22 mouse cellular contexts compared by ENCODE assay signal in genomic region chr12:111892981-111893380, GRCm38 (mm10). TPM values are rescaled to one million over a fixed set of nuclear protein-coding genes. Genes with fewer than 3 reads are reported as not detected.
DNase-seq lines count a peak whose midpoint lies in the region; ATAC-seq and TF ChIP-seq lines count a peak whose summit lies in the region.
"Had no signal": no experiment of that assay in that cellular context is flagged by ENCODE, and none has a peak within 500 bp of the region (broad histone marks: within the 10 kb centered on the region; RNA-seq: fewer than 3 reads in every experiment).

No protein-coding gene starts in this region.

- H3K27me3 ChIP-seq in heart, adult 2 months (ENCODE audit: control insufficient read depth, insufficient read depth, low read length) = no peaks in the 10 kb centered on the region
- no peaks in the 10 kb centered on the region for H3K27me3 ChIP-seq in heart, embryonic 12.5 days (replicated peaks)
- no peaks in the 10 kb centered on the region for H3K27me3 ChIP-seq in heart, embryonic 15.5 days
- H3K27me3 ChIP-seq in midbrain, embryonic 16.5 days (ENCODE audit: control insufficient read depth, insufficient read depth, low read depth, low read length) = no peaks in the 10 kb centered on the region
- no peaks in the 10 kb centered on the region for H3K27me3 ChIP-seq in midbrain, embryonic 10.5 days (ENCODE audit: low read depth, poor library complexity, severe bottlenecking)
- H3K27me3 ChIP-seq: embryonic facial prominence, embryonic 12.5 days; embryonic facial prominence, embryonic 15.5 days; hindbrain, embryonic 12.5 days; hindbrain, embryonic 15.5 days had no signal

- no peak for TF ChIP-seq CTCF in heart, adult 2 months (IDR thresholded peaks at IDR 0.05)

- 96% methylated on average over 1 of the region's 1 CpGs for WGBS in heart, adult 2 months
- WGBS in heart, embryonic 12.5 days = 93% methylated on average over 1 of the region's 1 CpGs
- WGBS in heart, embryonic 15.5 days = 83% methylated on average over 1 of the region's 1 CpGs
- 86% methylated on average over 1 of the region's 1 CpGs for WGBS in midbrain, embryonic 16.5 days
- 97% methylated on average over 1 of the region's 1 CpGs for WGBS in midbrain, embryonic 10.5 days

- no peak for TF ChIP-seq POLR2A in heart, adult 2 months (IDR thresholded peaks at IDR 0.05; ENCODE audit: insufficient read depth, low read depth, low read length)

- peaks cover 44% of the 10 kb centered on the region for H3K4me1 ChIP-seq in heart, adult 2 months (ENCODE audit: control insufficient read depth, insufficient read depth, low read length)
- peaks cover 55% of the 10 kb centered on the region for H3K4me1 ChIP-seq in heart, embryonic 12.5 days (replicated peaks)
- H3K4me1 ChIP-seq in heart, embryonic 15.5 days (replicated peaks) = peaks cover 52% of the 10 kb centered on the region
- H3K4me1 ChIP-seq in midbrain, embryonic 16.5 days (ENCODE audit: control insufficient read depth, insufficient read depth, low read length) = no peaks in the 10 kb centered on the region
- H3K4me1 ChIP-seq in midbrain, embryonic 10.5 days = peaks cover 6% of the 10 kb centered on the region
- H3K4me1 ChIP-seq: embryonic facial prominence, embryonic 12.5 days had no signal

- H3K4me3 ChIP-seq in heart, adult 2 months = no peak overlapping the region
- H3K4me3 ChIP-seq in heart, embryonic 12.5 days = no peak overlapping the region
- no peak overlapping the region for H3K4me3 ChIP-seq in heart, embryonic 15.5 days
- no peak overlapping the region for H3K4me3 ChIP-seq in midbrain, embryonic 16.5 days (ENCODE audit: low read depth, low read length)
- no peak overlapping the region for H3K4me3 ChIP-seq in midbrain, embryonic 10.5 days
- H3K4me3 ChIP-seq: embryonic facial prominence, embryonic 12.5 days; embryonic facial prominence, embryonic 15.5 days; hindbrain, embryonic 12.5 days; hindbrain, embryonic 15.5 days had no signal

- H3K4me2 ChIP-seq in heart, embryonic 12.5 days = no peak overlapping the region
- H3K4me2 ChIP-seq in heart, embryonic 15.5 days = no peak overlapping the region
- H3K4me2 ChIP-seq in midbrain, embryonic 16.5 days (ENCODE audit: low read length) = no peak overlapping the region
- H3K4me2 ChIP-seq: embryonic facial prominence, embryonic 12.5 days; embryonic facial prominence, embryonic 15.5 days; heart, embryonic 11.5 days; hindbrain, embryonic 12.5 days; hindbrain, embryonic 15.5 days had no signal

- peaks cover 18% of the 10 kb centered on the region for H3K36me3 ChIP-seq in heart, adult 2 months (ENCODE audit: control insufficient read depth, insufficient read depth, low read length)
- H3K36me3 ChIP-seq in heart, embryonic 12.5 days = no peaks in the 10 kb centered on the region
- H3K36me3 ChIP-seq in heart, embryonic 15.5 days = no peaks in the 10 kb centered on the region
- no peaks in the 10 kb centered on the region for H3K36me3 ChIP-seq in midbrain, embryonic 16.5 days (ENCODE audit: control insufficient read depth, insufficient read depth, low read length)
- H3K36me3 ChIP-seq in midbrain, embryonic 10.5 days = no peaks in the 10 kb centered on the region
- H3K36me3 ChIP-seq: embryonic facial prominence, embryonic 12.5 days; embryonic facial prominence, embryonic 15.5 days; hindbrain, embryonic 12.5 days; hindbrain, embryonic 15.5 days had no signal

- ATAC-seq in heart, embryonic 12.5 days (ENCODE audit: insufficient number of reproducible peaks, low FRiP score) = no peak
- no peak for ATAC-seq in heart, embryonic 15.5 days (replicated peaks; ENCODE audit: insufficient number of reproducible peaks, insufficient read depth, low FRiP score, low read depth)
- ATAC-seq in midbrain, embryonic 16.5 days = peak; percentile 25; the same call in 1 of the 2 replicates
- ATAC-seq: CD4-positive, CD25-positive, alpha-beta regulatory T cell, adult 4 months; forebrain, embryonic 14.5 days; forebrain, postnatal 0 days; intestine, postnatal 0 days had no signal

- no peak for TF ChIP-seq EP300 in heart, adult 2 months (IDR thresholded peaks at IDR 0.05; ENCODE audit: insufficient read depth, low read depth, low read length)

- peaks cover 6% of the 10 kb centered on the region for H3K79me2 ChIP-seq in heart, adult 2 months (replicated peaks; ENCODE audit: control insufficient read depth, insufficient read depth, low read length)

- intact Hi-C loops in heart, adult 2 months (cut with DNase I) = no loop called here
- intact Hi-C loops in heart, postnatal 25 days (cut with DNase I) = no loop called here

- no peak overlapping the region for H3K9ac ChIP-seq in heart, adult 2 months (ENCODE audit: low read depth, low read length)
- H3K9ac ChIP-seq in heart, embryonic 12.5 days = no peak overlapping the region
- H3K9ac ChIP-seq in heart, embryonic 15.5 days = no peak overlapping the region
- no peak overlapping the region for H3K9ac ChIP-seq in midbrain, embryonic 16.5 days (ENCODE audit: low read depth, low read length)
- H3K9ac ChIP-seq: embryonic facial prominence, embryonic 12.5 days; embryonic facial prominence, embryonic 15.5 days; forebrain, postnatal 0 days; hindbrain, embryonic 12.5 days; hindbrain, embryonic 15.5 days had no signal

- H3K27ac ChIP-seq in heart, adult 2 months = peak overlapping the region; percentile 58
- no peak overlapping the region for H3K27ac ChIP-seq in heart, embryonic 12.5 days (ENCODE audit: poor library complexity, severe bottlenecking)
- peak overlapping the region; percentile 75; the same call in 1 of the 2 replicates for H3K27ac ChIP-seq in heart, embryonic 15.5 days
- no peak overlapping the region for H3K27ac ChIP-seq in midbrain, embryonic 16.5 days (ENCODE audit: low read length)
- no peak overlapping the region for H3K27ac ChIP-seq in midbrain, embryonic 10.5 days (replicated peaks)
- H3K27ac ChIP-seq: embryonic facial prominence, embryonic 12.5 days; embryonic facial prominence, embryonic 15.5 days; hindbrain, embryonic 12.5 days; hindbrain, embryonic 15.5 days had no signal

- DNase-seq in heart, adult 2 months = no peak
- DNase-seq in heart, postnatal 25 days (ENCODE audit: low spot score) = no peak
- no peak for DNase-seq in midbrain, embryonic 10.5 days (ENCODE audit: low spot score)
- DNase-seq: adrenal gland, adult 2 months; adrenal gland, postnatal 14 days; cerebellum, adult 11 months; cerebellum, adult 2 months; cerebellum, adult 9-11 months; cerebellum, postnatal 25 days; forebrain, postnatal 0 days; gastrocnemius, postnatal 36 days had no signal

- H3K9me3 ChIP-seq in heart, embryonic 12.5 days (replicated peaks) = no peaks in the 10 kb centered on the region
- no peaks in the 10 kb centered on the region for H3K9me3 ChIP-seq in heart, embryonic 15.5 days (replicated peaks)
- no peaks in the 10 kb centered on the region for H3K9me3 ChIP-seq in midbrain, embryonic 16.5 days (replicated peaks; ENCODE audit: control insufficient read depth, low read length, poor library complexity, severe bottlenecking)
- H3K9me3 ChIP-seq in midbrain, embryonic 10.5 days (replicated peaks) = no peaks in the 10 kb centered on the region
- H3K9me3 ChIP-seq: embryonic facial prominence, embryonic 12.5 days; embryonic facial prominence, embryonic 15.5 days; hindbrain, embryonic 12.5 days; hindbrain, embryonic 15.5 days had no signal

RNA-seq across cellular contexts. Expression of gene Ppp1r13b, which starts 14.9 kb away (rescaled TPM):
- total RNA-seq in heart, adult 2 months (2021) = 10 to 100 TPM; 18.0 to 18.1 TPM
- polyA plus RNA-seq in heart, adult 2 months (2012; rRNA removed) = 11.8 and 16.6 TPM in 2 replicates
- polyA plus RNA-seq in heart, embryonic 12.5 days (2016; fragmentation: Nextera tagmentation; extraction: Ambion mirVana) = 17.9 and 19.8 TPM in 2 replicates
- polyA plus RNA-seq in heart, embryonic 15.5 days (2015; fragmentation: Nextera tagmentation; extraction: Ambion mirVana) = 11.1 and 15.3 TPM in 2 replicates
- 10 to 100 TPM; 17.4 to 19.1 TPM for total RNA-seq in heart, postnatal 25 days (2021)
- polyA plus RNA-seq in midbrain, embryonic 16.5 days (2015; fragmentation: Nextera tagmentation; extraction: Ambion mirVana) = 37.9 and 42.9 TPM in 2 replicates
- polyA plus RNA-seq in midbrain, embryonic 10.5 days (2016; fragmentation: Nextera tagmentation; extraction: Ambion mirVana) = 3.5 and 4.9 TPM in 2 replicates

Comparison
In these comparisons a context has a peak if more than half of its experiments do, and no peak if none do; other contexts are left out.
1. H3K27ac ChIP-seq: peak in heart, adult 2 months (single experiment) and heart, embryonic 15.5 days (single experiment); none in heart, embryonic 12.5 days (single experiment), midbrain, embryonic 16.5 days (single experiment) and midbrain, embryonic 10.5 days (single experiment).